Mouse (Mus musculus): ENCODE data around the gene Cdkn2c. TPM values are rescaled to one million over a fixed set of nuclear protein-coding genes. Genes with fewer than 3 reads are reported as not detected.
A peak's percentile ranks its signal among the peaks of the same experiment; 100 is the strongest.
"Not testable (repeated sequence)": the region's sequence is repeated elsewhere in the genome, so short reads cannot be mapped to it uniquely, and the experiment has no call there.

Gene Cdkn2c
- polyA plus RNA-seq (2014; fragmentation: Nextera tagmentation; extraction: Ambion mirVana) = 5.1 and 5.5 TPM in 2 replicates

- under 1% methylated on average over 64 of the region's 64 CpGs for WGBS
- H3K27ac ChIP-seq (ENCODE audit: low read depth, low read length) = peak within 1 kb of the TSS; percentile 36; the same call in 1 of the 2 replicates
These were observed at the start of gene Cdkn2c for GRCm38 (mm10) chr4:109666461-109667269. Gene Cdkn2c, minus strand, starts transcription at chr4:109667189.

DNA sequence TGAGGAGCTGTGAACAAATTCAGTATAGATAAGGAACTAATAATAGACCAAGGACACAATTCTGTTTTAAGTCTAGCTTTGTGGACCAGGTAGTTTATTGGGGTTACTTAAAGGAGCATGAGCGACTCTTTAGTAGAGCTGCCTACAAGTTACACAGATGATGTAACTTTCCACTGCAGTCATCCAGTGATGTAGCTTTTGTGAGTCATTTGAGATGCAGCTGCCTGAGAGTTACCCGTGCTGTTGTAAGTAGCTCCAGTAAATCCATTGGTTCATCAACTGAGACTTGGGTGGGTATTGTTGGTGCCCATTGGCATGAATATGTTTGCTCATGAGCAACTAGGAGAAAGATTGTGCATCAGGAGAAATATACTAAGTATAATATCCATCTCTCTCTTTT lies 38.4 kb upstream of the Cdkn2c start:
- Histone ChIP-seq H3K9ac (ENCODE audit: low read depth, low read length) (no peak overlapping the region), H3K36me3 (ENCODE audit: control insufficient read depth, insufficient read depth, low read length) (no peaks in the 10 kb centered on the region), H3K4me3 (ENCODE audit: low read depth, low read length) (no peak overlapping the region), H3K27me3 (ENCODE audit: control insufficient read depth, insufficient read depth, low read length) (no peaks in the 10 kb centered on the region), H3K4me1 (replicated peaks; ENCODE audit: control insufficient read depth, insufficient read depth, low read length) (no peaks in the 10 kb centered on the region), H3K27ac (ENCODE audit: low read depth, low read length) (no peak overlapping the region), H3K9me3 (ENCODE audit: control insufficient read depth, low read length) (no peaks in the 10 kb centered on the region), H3K4me2 (replicated peaks; ENCODE audit: low read depth, low read length) (no peak overlapping the region)
- DNase-seq (ENCODE audit: low spot score) = no peak
- 95% methylated on average over 2 of the region's 2 CpGs for WGBS
- ATAC-seq (ENCODE audit: low FRiP score) = no peak

More at GRCm38 (mm10) chr4:109666461-109667269, at the start of gene Cdkn2c:
- Histone ChIP-seq H3K4me2 (replicated peaks; ENCODE audit: low read depth, low read length) (peak within 1 kb of the TSS; percentile 89), H3K27me3 (ENCODE audit: control insufficient read depth, insufficient read depth, low read length) (peaks cover 30% of the 10 kb centered on the region), H3K4me3 (ENCODE audit: low read depth, low read length) (peak within 1 kb of the TSS; percentile 55), H3K9me3 (ENCODE audit: control insufficient read depth, low read length) (no peaks in the 10 kb centered on the region), H3K36me3 (ENCODE audit: control insufficient read depth, insufficient read depth, low read length) (no peaks in the 10 kb centered on the region), H3K9ac (ENCODE audit: low read depth, low read length) (peak within 1 kb of the TSS; percentile 83), H3K4me1 (replicated peaks; ENCODE audit: control insufficient read depth, insufficient read depth, low read length) (peaks cover 2% of the 10 kb centered on the region; the same call in 1 of the 2 replicates)
- peak; percentile 91 for DNase-seq (ENCODE audit: low spot score)
- ATAC-seq (ENCODE audit: low FRiP score) = peak; percentile 95

GRCm38 (mm10) chr4:109703568-109703967 lies 36.6 kb upstream of the Cdkn2c start:
- Histone ChIP-seq H3K4me3 (ENCODE audit: low read depth, low read length) (no peak overlapping the region), H3K4me1 (replicated peaks; ENCODE audit: control insufficient read depth, insufficient read depth, low read length) (no peaks in the 10 kb centered on the region), H3K27me3 (ENCODE audit: control insufficient read depth, insufficient read depth, low read length) (no peaks in the 10 kb centered on the region), H3K9ac (ENCODE audit: low read depth, low read length) (no peak overlapping the region), H3K4me2 (replicated peaks; ENCODE audit: low read depth, low read length) (no peak overlapping the region), H3K9me3 (ENCODE audit: control insufficient read depth, low read length) (no peaks in the 10 kb centered on the region), H3K27ac (ENCODE audit: low read depth, low read length) (no peak overlapping the region), H3K36me3 (ENCODE audit: control insufficient read depth, insufficient read depth, low read length) (no peaks in the 10 kb centered on the region)
- DNase-seq (ENCODE audit: low spot score) = peak; percentile 55
- ATAC-seq (ENCODE audit: low FRiP score) = no peak

- not testable (repeated sequence) for H3K4me1 ChIP-seq (replicated peaks; ENCODE audit: control insufficient read depth, insufficient read depth, low read length); DNase-seq (ENCODE audit: low spot score); H3K4me2 ChIP-seq (replicated peaks; ENCODE audit: low read depth, low read length); H3K36me3 ChIP-seq (ENCODE audit: control insufficient read depth, insufficient read depth, low read length); ATAC-seq (ENCODE audit: low FRiP score); H3K27ac ChIP-seq (ENCODE audit: low read depth, low read length); H3K27me3 ChIP-seq (ENCODE audit: control insufficient read depth, insufficient read depth, low read length); H3K9ac ChIP-seq (ENCODE audit: low read depth, low read length); H3K9me3 ChIP-seq (ENCODE audit: control insufficient read depth, low read length); H3K4me3 ChIP-seq (ENCODE audit: low read depth, low read length)
- 95% methylated on average over 3 of the region's 3 CpGs for WGBS
These were observed 33.7 kb upstream of the Cdkn2c start for GRCm38 (mm10) chr4:109700727-109701126.

DNA sequence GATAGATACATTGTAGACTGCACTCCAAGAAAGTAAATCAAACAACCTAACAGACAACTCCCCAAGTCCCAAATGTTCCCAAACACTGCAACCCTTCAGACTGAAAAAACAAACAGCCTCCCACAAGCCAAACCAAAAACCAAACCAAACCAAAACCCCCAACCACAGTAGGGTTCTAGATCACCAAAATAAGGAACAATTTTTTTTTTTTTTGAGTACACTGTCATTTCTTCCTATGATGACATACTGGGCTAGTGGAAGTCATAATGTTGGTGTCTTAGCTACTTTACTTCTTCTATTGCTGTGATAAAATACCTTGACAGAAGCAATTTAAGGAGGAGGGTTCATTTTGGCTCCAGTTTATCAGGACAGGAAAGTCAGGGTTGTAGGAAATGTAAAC lies 25.7 kb upstream of the Cdkn2c start:
- no peak overlapping the region for H3K9ac ChIP-seq (ENCODE audit: low read depth, low read length)
- no peak for DNase-seq (ENCODE audit: low spot score)
- no peak for ATAC-seq (ENCODE audit: low FRiP score)
- no peaks in the 10 kb centered on the region for H3K9me3 ChIP-seq (ENCODE audit: control insufficient read depth, low read length)
- H3K27me3 ChIP-seq (ENCODE audit: control insufficient read depth, insufficient read depth, low read length) = no peaks in the 10 kb centered on the region
- no peaks in the 10 kb centered on the region for H3K36me3 ChIP-seq (ENCODE audit: control insufficient read depth, insufficient read depth, low read length)
- H3K4me2 ChIP-seq (replicated peaks; ENCODE audit: low read depth, low read length) = no peak overlapping the region
- H3K4me1 ChIP-seq (replicated peaks; ENCODE audit: control insufficient read depth, insufficient read depth, low read length) = no peaks in the 10 kb centered on the region
- no peak overlapping the region for H3K4me3 ChIP-seq (ENCODE audit: low read depth, low read length)
- no peak overlapping the region for H3K27ac ChIP-seq (ENCODE audit: low read depth, low read length)

GRCm38 (mm10) chr4:109683561-109683960 lies 16.6 kb upstream of the Cdkn2c start:
- no peak overlapping the region for H3K4me2 ChIP-seq (replicated peaks; ENCODE audit: low read depth, low read length)
- ATAC-seq (ENCODE audit: low FRiP score) = no peak
- no peaks in the 10 kb centered on the region for H3K27me3 ChIP-seq (ENCODE audit: control insufficient read depth, insufficient read depth, low read length)
- no peaks in the 10 kb centered on the region for H3K36me3 ChIP-seq (ENCODE audit: control insufficient read depth, insufficient read depth, low read length)
- 81% methylated on average over 2 of the region's 2 CpGs for WGBS
- no peaks in the 10 kb centered on the region for H3K9me3 ChIP-seq (ENCODE audit: control insufficient read depth, low read length)
- H3K4me1 ChIP-seq (replicated peaks; ENCODE audit: control insufficient read depth, insufficient read depth, low read length) = no peaks in the 10 kb centered on the region
- no peak overlapping the region for H3K4me3 ChIP-seq (ENCODE audit: low read depth, low read length)
- DNase-seq (ENCODE audit: low spot score) = no peak
- H3K27ac ChIP-seq (ENCODE audit: low read depth, low read length) = no peak overlapping the region
- no peak overlapping the region for H3K9ac ChIP-seq (ENCODE audit: low read depth, low read length)

DNA sequence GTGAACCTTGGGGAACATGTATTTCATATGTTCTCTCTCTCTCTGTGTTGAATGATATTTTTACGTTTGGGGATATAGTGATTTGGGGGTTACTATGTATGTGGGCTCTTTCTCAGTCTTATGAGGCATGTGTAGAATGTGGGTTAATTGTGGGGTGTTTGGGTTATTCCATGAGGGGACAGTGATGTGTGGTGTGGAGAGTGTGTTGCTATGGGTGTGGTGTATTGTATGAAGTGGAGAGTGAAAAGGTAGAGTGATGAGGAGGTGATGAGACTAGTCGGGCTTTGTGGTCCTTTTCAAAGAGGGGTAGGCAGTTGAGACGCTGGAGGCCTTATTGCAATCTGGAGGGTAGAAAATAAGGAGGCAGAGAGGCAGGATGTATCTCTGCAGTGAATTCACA lies 10.2 kb upstream of the Cdkn2c start:
- no peaks in the 10 kb centered on the region for H3K9me3 ChIP-seq (ENCODE audit: control insufficient read depth, low read length)

GRCm38 (mm10) chr4:109676218-109677215 lies 9.5 kb upstream of the Cdkn2c start, which contains the start of gene Faf1:
Gene Faf1, plus strand, starts transcription at chr4:109676588.
- Histone ChIP-seq H3K4me2 (replicated peaks; ENCODE audit: low read depth, low read length) (peak within 1 kb of the TSS; percentile 56), H3K36me3 (ENCODE audit: control insufficient read depth, insufficient read depth, low read length) (no peaks in the 10 kb centered on the region), H3K9ac (ENCODE audit: low read depth, low read length) (peak within 1 kb of the TSS; percentile 66), H3K4me1 (replicated peaks; ENCODE audit: control insufficient read depth, insufficient read depth, low read length) (no peaks in the 10 kb centered on the region), H3K27me3 (ENCODE audit: control insufficient read depth, insufficient read depth, low read length) (no peaks in the 10 kb centered on the region), H3K4me3 (ENCODE audit: low read depth, low read length) (peak within 1 kb of the TSS; percentile 83), H3K27ac (ENCODE audit: low read depth, low read length) (peak within 1 kb of the TSS; percentile 95), H3K9me3 (ENCODE audit: control insufficient read depth, low read length) (no peaks in the 10 kb centered on the region)
- WGBS = under 1% methylated on average over 87 of the region's 107 CpGs
- DNase-seq (ENCODE audit: low spot score) (peak; percentile 98), ATAC-seq (ENCODE audit: low FRiP score) (peak; percentile 97)

More for the DNA sequence above, 10.2 kb upstream of the Cdkn2c start:
- H3K4me1 ChIP-seq (replicated peaks; ENCODE audit: control insufficient read depth, insufficient read depth, low read length) = no peaks in the 10 kb centered on the region
- no peaks in the 10 kb centered on the region for H3K36me3 ChIP-seq (ENCODE audit: control insufficient read depth, insufficient read depth, low read length)
- peak; percentile 7 for ATAC-seq (ENCODE audit: low FRiP score)
- DNase-seq (ENCODE audit: low spot score) = peak; percentile 37
- peak overlapping the region; percentile 83 for H3K4me3 ChIP-seq (ENCODE audit: low read depth, low read length)
- no peaks in the 10 kb centered on the region for H3K27me3 ChIP-seq (ENCODE audit: control insufficient read depth, insufficient read depth, low read length)
- H3K27ac ChIP-seq (ENCODE audit: low read depth, low read length) = peak overlapping the region; percentile 95
- H3K4me2 ChIP-seq (replicated peaks; ENCODE audit: low read depth, low read length) = peak overlapping the region; percentile 56
- peak overlapping the region; percentile 66 for H3K9ac ChIP-seq (ENCODE audit: low read depth, low read length)
- 2% methylated on average over 3 of the region's 3 CpGs for WGBS
